Mouse (Mus musculus) stomach, postnatal 0 days (tissue): ENCODE results near the gene Cntnap2.

Experiments used
- CTCF ChIP-seq: IDR thresholded peaks from 2 replicates; pipeline ENCODE4 v1.5.1; 2016; ENCODE audit warnings: antibody characterized with exemption, low read depth, mild to moderate bottlenecking, moderate library complexity
- EP300 ChIP-seq: optimal IDR thresholded peaks from 2 replicates; pipeline ENCODE3; 2016; ENCODE audit warnings: antibody characterized with exemption

GRCm38 (mm10) chr6:47214731-47215130 lies 2155.6 kb downstream of the Cntnap2 start:
- no peak for TF ChIP-seq CTCF
- no peak for TF ChIP-seq EP300
